Mouse (Mus musculus) megakaryocyte, embryonic 14.5 days (primary cell): ENCODE data around the gene Chrne. TPM values are rescaled to one million over a fixed set of nuclear protein-coding genes. Genes with fewer than 3 reads are reported as not detected.

Experiments
- H3K27me3 ChIP-seq: replicated peaks from 2 replicates; pipeline ENCODE3; 2012; ENCODE audit warnings: inconsistent platforms
- H3K36me3 ChIP-seq: replicated peaks from 2 replicates; pipeline ENCODE3; 2012; ENCODE audit warnings: low read length, inconsistent platforms, mixed read lengths
- H3K4me1 ChIP-seq: 2 replicates; pipeline ENCODE4 v1.6.1; 2012; ENCODE audit warnings: inconsistent platforms
- H3K4me3 ChIP-seq: replicated peaks from 2 replicates; pipeline ENCODE3; 2012; ENCODE audit warnings: moderate library complexity, mild to moderate bottlenecking, inconsistent platforms
- H3K9me3 ChIP-seq: 2 replicates; pipeline ENCODE4 v1.6.1; 2012; ENCODE audit warnings: inconsistent platforms
- FLI1 ChIP-seq: IDR thresholded peaks from 2 replicates; pipeline ENCODE4 v1.6.1; 2012; ENCODE audit warnings: low read length, inconsistent platforms, mixed read lengths
- GATA1 ChIP-seq: IDR thresholded peaks from 3 replicates; pipeline ENCODE4 v1.6.1; 2012; ENCODE audit warnings: mixed read lengths, low read length, inconsistent platforms, borderline replicate concordance
- polyA plus RNA-seq: library from polyadenylated mRNA; stranded (reverse); fragments of >175 nt; gene quantifications from 2 replicates; pipeline ENCODE4 v1.2.3, GENCODE M21; 2012; ENCODE audit warnings: low replicate concordance; ENCODE audit not compliant: insufficient read depth

Chrne gene
- polyA plus RNA-seq, 1 experiment: 0.83 TPM

DNA sequence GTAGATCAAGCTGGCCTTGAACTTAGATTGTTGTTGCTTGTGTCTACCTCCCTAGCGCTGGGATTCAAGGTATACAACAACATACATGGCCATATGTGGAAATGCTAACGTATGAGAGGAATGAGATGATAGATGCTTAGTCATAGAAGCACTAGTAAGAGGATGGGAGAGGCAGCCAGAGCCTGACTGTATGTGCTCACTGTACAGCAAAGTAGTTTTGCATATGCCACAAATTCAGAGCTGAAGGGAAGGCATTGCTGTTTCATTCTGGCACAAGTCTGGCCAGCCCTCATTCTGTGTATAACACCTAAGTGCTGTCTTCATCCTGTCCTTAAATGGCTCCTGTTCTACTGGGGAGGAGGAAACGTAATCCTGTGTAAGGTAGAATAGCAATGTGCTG lies 32.8 kb downstream of the Chrne start:
- no peak for TF ChIP-seq GATA1
- no peak for TF ChIP-seq FLI1

GRCm38 (mm10) chr11:70585457-70585856 lies 33.6 kb downstream of the Chrne start:
- no peaks in the 10 kb centered on the region for H3K27me3 ChIP-seq
- H3K4me3 ChIP-seq: peak overlapping the region; percentile 62
- peaks cover 68% of the 10 kb centered on the region for H3K36me3 ChIP-seq
- TF ChIP-seq GATA1 (no peak), FLI1 (no peak)
- no peaks in the 10 kb centered on the region for H3K9me3 ChIP-seq
- H3K4me1 ChIP-seq: peaks cover 98% of the 10 kb centered on the region

More for the DNA sequence above, 32.8 kb downstream of the Chrne start:
- Histone ChIP-seq H3K27me3 (no peaks in the 10 kb centered on the region), H3K9me3 (no peaks in the 10 kb centered on the region), H3K4me3 (peak overlapping the region; percentile 62), H3K36me3 (peaks cover 68% of the 10 kb centered on the region), H3K4me1 (peaks cover 98% of the 10 kb centered on the region)

- peaks cover 100% of the 10 kb centered on the region for H3K4me1 ChIP-seq
- peaks cover 68% of the 10 kb centered on the region for H3K36me3 ChIP-seq
These were observed 35.2 kb downstream of the Chrne start for GRCm38 (mm10) chr11:70583775-70584174.

DNA sequence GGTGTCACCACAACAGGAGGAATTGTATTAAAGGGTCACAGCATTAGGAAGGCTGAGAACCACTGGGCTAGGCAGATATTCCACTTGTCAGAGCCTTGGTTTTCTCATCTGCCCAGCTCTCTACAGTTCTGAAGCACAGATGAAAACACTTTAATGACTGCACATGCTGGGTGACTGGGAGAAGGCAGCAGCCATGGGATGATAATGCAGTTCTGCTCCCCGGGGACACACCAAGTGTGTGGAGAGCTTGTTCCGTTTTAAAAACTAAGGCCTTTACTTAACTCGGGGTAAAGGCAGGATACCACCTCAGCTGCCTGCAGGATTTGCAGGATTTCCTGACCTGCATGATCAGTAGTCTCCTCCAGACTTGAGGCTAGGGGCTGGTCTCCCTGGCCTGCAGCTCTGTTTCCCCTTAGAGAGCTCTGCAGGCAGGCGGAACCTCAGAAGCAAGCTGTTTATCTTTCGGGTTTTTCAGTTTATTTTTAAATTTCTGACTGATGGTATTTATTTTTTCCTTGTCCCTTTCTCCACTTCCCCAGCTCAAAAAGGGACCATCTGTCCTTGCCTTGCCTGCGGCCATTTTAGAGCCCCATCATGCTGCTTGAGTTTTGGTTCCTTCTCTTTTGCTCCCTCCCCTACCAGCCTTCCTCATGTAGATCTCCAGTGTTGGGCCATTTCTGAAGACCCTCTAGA lies 35.8 kb downstream of the Chrne start:
- H3K9me3 ChIP-seq: no peaks in the 10 kb centered on the region
- peaks cover 100% of the 10 kb centered on the region for H3K4me1 ChIP-seq
- TF ChIP-seq GATA1: no peak; the same call in 2 of the 3 replicates
- H3K4me3 ChIP-seq: peak overlapping the region; percentile 79
- H3K27me3 ChIP-seq: no peaks in the 10 kb centered on the region
- peaks cover 67% of the 10 kb centered on the region for H3K36me3 ChIP-seq

More at GRCm38 (mm10) chr11:70583775-70584174, 35.2 kb downstream of the Chrne start:
- no peak for TF ChIP-seq FLI1
- no peak for TF ChIP-seq GATA1
- Histone ChIP-seq H3K9me3 (no peaks in the 10 kb centered on the region), H3K27me3 (no peaks in the 10 kb centered on the region), H3K4me3 (peak overlapping the region; percentile 79)

GRCm38 (mm10) chr11:70582196-70582595 lies 36.8 kb downstream of the Chrne start:
- Histone ChIP-seq H3K4me3 (peak overlapping the region; percentile 20), H3K9me3 (no peaks in the 10 kb centered on the region), H3K27me3 (no peaks in the 10 kb centered on the region), H3K4me1 (peaks cover 100% of the 10 kb centered on the region), H3K36me3 (peaks cover 67% of the 10 kb centered on the region)
- TF ChIP-seq GATA1: no peak
- TF ChIP-seq FLI1: no peak

- TF ChIP-seq GATA1 (no peak), FLI1 (no peak)
- H3K27me3 ChIP-seq: no peaks in the 10 kb centered on the region
- H3K36me3 ChIP-seq: peaks cover 71% of the 10 kb centered on the region
- H3K4me3 ChIP-seq: peak overlapping the region; percentile 83
- H3K9me3 ChIP-seq: no peaks in the 10 kb centered on the region
- peaks cover 100% of the 10 kb centered on the region for H3K4me1 ChIP-seq
These were observed 38.1 kb downstream of the Chrne start for GRCm38 (mm10) chr11:70580921-70581320.

- TF ChIP-seq FLI1: no peak
- TF ChIP-seq GATA1: no peak
- H3K36me3 ChIP-seq: peaks cover 67% of the 10 kb centered on the region
- H3K4me1 ChIP-seq: peaks cover 96% of the 10 kb centered on the region
These were observed 38.7 kb downstream of the Chrne start for GRCm38 (mm10) chr11:70580358-70580720.

DNA sequence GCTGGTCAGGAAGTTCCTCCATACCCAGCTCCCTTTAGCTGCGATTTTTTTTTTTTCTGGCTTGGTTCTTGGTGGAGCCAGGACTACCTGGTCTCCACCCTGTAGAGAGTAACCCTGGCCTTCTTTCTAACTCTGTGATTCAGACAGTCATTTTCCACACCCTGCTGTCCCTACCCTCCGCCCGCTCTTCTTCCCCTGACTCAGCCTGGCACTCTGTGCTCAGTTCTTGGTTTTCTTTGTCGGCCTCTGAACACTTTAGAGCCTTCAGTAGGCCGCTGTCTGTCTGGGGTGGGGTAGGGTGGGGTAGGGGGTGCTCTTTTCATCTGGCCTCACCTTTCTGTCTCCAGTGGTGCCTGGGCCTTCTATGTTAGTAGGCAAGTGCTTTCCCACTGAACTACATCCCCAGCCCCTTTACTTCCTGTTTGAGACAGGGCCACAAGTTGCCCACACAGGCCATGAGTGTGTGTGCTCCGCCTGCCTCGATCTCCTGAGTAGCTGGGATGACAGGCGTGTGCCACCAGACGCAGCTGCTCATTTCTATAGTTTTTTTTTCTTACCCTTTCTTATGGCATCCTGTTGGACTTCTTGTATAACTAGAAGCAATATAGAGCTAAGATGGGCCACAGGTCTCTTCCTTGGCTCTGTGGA lies 39.2 kb downstream of the Chrne start:
- Histone ChIP-seq H3K9me3 (no peaks in the 10 kb centered on the region), H3K4me3 (peak overlapping the region; percentile 88), H3K4me1 (peaks cover 96% of the 10 kb centered on the region), H3K27me3 (no peaks in the 10 kb centered on the region), H3K36me3 (peaks cover 68% of the 10 kb centered on the region)
- TF ChIP-seq GATA1: no peak
- TF ChIP-seq FLI1: no peak

More at GRCm38 (mm10) chr11:70580358-70580720, 38.7 kb downstream of the Chrne start:
- Histone ChIP-seq H3K27me3 (no peaks in the 10 kb centered on the region), H3K4me3 (peak overlapping the region; percentile 88), H3K9me3 (no peaks in the 10 kb centered on the region)

- no peaks in the 10 kb centered on the region for H3K9me3 ChIP-seq
- peaks cover 67% of the 10 kb centered on the region for H3K36me3 ChIP-seq
- H3K4me3 ChIP-seq: peak overlapping the region; percentile 88
- H3K27me3 ChIP-seq: no peaks in the 10 kb centered on the region
- H3K4me1 ChIP-seq: peaks cover 96% of the 10 kb centered on the region
- TF ChIP-seq FLI1 (no peak), GATA1 (no peak)
These were observed 40.1 kb downstream of the Chrne start for GRCm38 (mm10) chr11:70578962-70579361.

DNA sequence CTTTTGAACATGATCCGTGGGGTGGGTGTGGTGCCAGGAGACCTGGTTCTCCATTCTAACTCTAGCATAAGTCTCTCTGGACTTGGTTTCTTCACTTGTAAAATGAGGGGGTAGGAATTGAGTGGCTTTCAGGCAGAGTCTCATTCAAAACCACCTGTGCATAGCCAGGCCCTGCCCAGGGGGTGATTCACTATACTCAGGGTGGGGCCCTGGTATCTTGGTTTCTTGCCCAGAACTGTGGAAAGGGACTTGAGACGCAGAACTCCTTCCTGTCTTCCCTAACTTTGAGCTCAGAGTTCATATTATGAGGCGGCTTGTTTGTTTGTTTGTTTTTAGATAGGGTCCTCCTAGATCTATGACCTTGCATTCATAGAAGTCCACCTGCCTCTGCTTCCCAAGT lies 41.8 kb downstream of the Chrne start:
- Histone ChIP-seq H3K4me1 (peaks cover 96% of the 10 kb centered on the region), H3K27me3 (no peaks in the 10 kb centered on the region), H3K36me3 (peaks cover 81% of the 10 kb centered on the region), H3K9me3 (no peaks in the 10 kb centered on the region), H3K4me3 (no peak overlapping the region)
- TF ChIP-seq FLI1 (no peak), GATA1 (no peak)
